Comparison of ENCODE assay signal across 8 mouse cellular contexts in the genomic region with DNA sequence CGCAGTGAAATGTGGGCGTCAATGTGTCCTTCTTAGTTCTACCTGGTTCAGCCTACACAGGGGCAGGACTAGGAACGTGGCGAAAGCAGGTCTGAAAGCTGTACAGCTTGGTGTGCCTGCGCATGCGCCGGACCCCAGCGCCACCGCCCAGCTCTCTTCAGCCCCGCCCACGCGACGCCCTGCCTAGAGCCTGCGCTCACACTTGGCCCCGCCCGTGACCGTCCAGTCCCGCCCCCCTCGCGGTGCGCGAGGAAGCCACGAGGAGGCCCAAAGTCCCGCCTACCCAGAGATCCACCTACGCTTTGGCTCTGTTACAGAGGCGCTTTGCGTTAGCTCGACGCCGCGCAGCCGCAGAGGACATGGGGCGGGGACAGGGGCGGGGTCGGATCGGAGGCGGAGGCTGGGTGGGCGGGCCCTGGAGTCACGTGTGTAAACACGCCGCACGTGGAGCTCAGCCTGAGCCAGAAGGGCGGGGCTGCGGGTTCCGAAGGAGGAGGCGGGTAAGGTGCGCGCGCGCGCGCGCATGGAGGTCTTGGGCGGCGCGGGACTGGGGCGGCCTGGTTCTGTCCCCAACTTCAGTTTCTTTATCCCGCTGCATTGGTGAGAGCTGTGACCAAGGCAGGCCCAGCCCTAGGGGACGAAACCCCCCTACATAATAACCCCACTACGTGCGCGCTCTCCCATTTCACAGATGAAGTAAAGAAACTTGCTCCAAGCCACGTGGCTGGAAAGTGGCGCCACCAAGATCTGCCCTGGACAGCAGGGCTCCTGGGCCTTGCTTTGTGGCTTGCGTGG. TPM values are rescaled to one million over a fixed set of nuclear protein-coding genes. Genes with fewer than 3 reads are reported as not detected.
A peak's percentile ranks its signal among the peaks of the same experiment; 100 is the strongest.
DNase-seq lines count a peak whose midpoint lies in the region; ATAC-seq lines count a peak whose summit lies in the region.

No protein-coding gene starts in this region.

- DNase-seq in c-Kit-negative CD71-positive TER-119-positive erythroid progenitor cells, embryonic 14.5 days (ENCODE audit: low read depth, low spot score): peak; percentile 93
- peak; percentile 98 for DNase-seq in fibroblast of lung, adult 2 months (ENCODE audit: low read depth)
- peak; percentile 100 for DNase-seq in kidney, postnatal 14 days
- DNase-seq in liver, embryonic 13.5 days: peak; percentile 95
- DNase-seq in neural tube, embryonic 10.5 days (ENCODE audit: extremely low spot score, low spot score): peak; percentile 100

- no peaks in the 10 kb centered on the region for H3K36me3 ChIP-seq in heart, embryonic 14.5 days (ENCODE audit: control insufficient read depth, insufficient read depth, low read length)
- no peaks in the 10 kb centered on the region for H3K36me3 ChIP-seq in liver, embryonic 13.5 days
- no peaks in the 10 kb centered on the region for H3K36me3 ChIP-seq in stomach, embryonic 16.5 days (ENCODE audit: control insufficient read depth, insufficient read depth, low read length)

- no peaks in the 10 kb centered on the region for H3K9me3 ChIP-seq in heart, embryonic 14.5 days (ENCODE audit: control insufficient read depth, low read length)
- H3K9me3 ChIP-seq in liver, embryonic 13.5 days (replicated peaks): no peaks in the 10 kb centered on the region
- H3K9me3 ChIP-seq in stomach, embryonic 16.5 days (replicated peaks; ENCODE audit: control insufficient read depth, low read length): no peaks in the 10 kb centered on the region

- H3K27me3 ChIP-seq in heart, embryonic 14.5 days (ENCODE audit: control insufficient read depth, insufficient read depth, low read length): no peaks in the 10 kb centered on the region
- H3K27me3 ChIP-seq in liver, embryonic 13.5 days: peaks cover 4% of the 10 kb centered on the region; the same call in 1 of the 2 replicates
- no peaks in the 10 kb centered on the region for H3K27me3 ChIP-seq in stomach, embryonic 16.5 days (ENCODE audit: control insufficient read depth, insufficient read depth, low read length)

- under 1% methylated on average over 64 of the region's 65 CpGs for WGBS in heart, embryonic 14.5 days
- 0% methylated on average over 65 of the region's 65 CpGs for WGBS in liver, embryonic 13.5 days (ENCODE audit: insufficient replicate concordance)
- under 1% methylated on average over 65 of the region's 65 CpGs for WGBS in stomach, embryonic 16.5 days

- peaks cover 20 to 21% of the 10 kb centered on the region in 2 experiments for H3K4me1 ChIP-seq in heart, embryonic 14.5 days (ENCODE audit: control insufficient read depth in 2 of 2, insufficient read depth in 2 of 2, low read length in 2 of 2)
- H3K4me1 ChIP-seq in liver, embryonic 13.5 days (replicated peaks): peaks cover 32% of the 10 kb centered on the region
- H3K4me1 ChIP-seq in stomach, embryonic 16.5 days (ENCODE audit: control insufficient read depth, insufficient read depth, low read length): peaks cover 18% of the 10 kb centered on the region

- H3K9ac ChIP-seq in heart, embryonic 14.5 days (ENCODE audit: low read length): peak overlapping the region; percentile 69
- peak overlapping the region; percentile 67 for H3K9ac ChIP-seq in liver, embryonic 13.5 days
- peak overlapping the region; percentile 67 for H3K9ac ChIP-seq in stomach, embryonic 16.5 days (ENCODE audit: low read length)

- H3K4me3 ChIP-seq in heart, embryonic 14.5 days (ENCODE audit: control insufficient read depth in 1 of 2, insufficient read depth in 1 of 2, low read depth in 1 of 2, low read length in 2 of 2): peak overlapping the region; percentile 42 to 49
- peak overlapping the region; percentile 59 for H3K4me3 ChIP-seq in liver, embryonic 13.5 days (replicated peaks)
- peak overlapping the region; percentile 54 for H3K4me3 ChIP-seq in stomach, embryonic 16.5 days (replicated peaks; ENCODE audit: low read length)

- H3K4me2 ChIP-seq in heart, embryonic 14.5 days (ENCODE audit: low read length): peak overlapping the region; percentile 77
- peak overlapping the region; percentile 93 for H3K4me2 ChIP-seq in liver, embryonic 13.5 days
- H3K4me2 ChIP-seq in stomach, embryonic 16.5 days (ENCODE audit: low read depth, low read length): peak overlapping the region; percentile 88

- ATAC-seq in CD4-positive, CD25-positive, alpha-beta regulatory T cell, adult 4 months: peak; percentile 86
- peak; percentile 98 for ATAC-seq in heart, embryonic 14.5 days (ENCODE audit: insufficient number of reproducible peaks, insufficient read depth, low FRiP score, low read depth)
- peak; percentile 97 for ATAC-seq in liver, embryonic 13.5 days (ENCODE audit: low read depth)
- peak; percentile 98 for ATAC-seq in stomach, embryonic 16.5 days (ENCODE audit: insufficient read depth, low FRiP score)

- H3K27ac ChIP-seq in heart, embryonic 14.5 days (replicated peaks in 1 of 2; ENCODE audit: control insufficient read depth in 1 of 2, insufficient read depth in 1 of 2, low read depth in 2 of 2, low read length in 2 of 2): peak overlapping the region in 1 of 2 experiments; percentile 33; a peak in 1 of 4 replicates
- H3K27ac ChIP-seq in liver, embryonic 13.5 days: peak overlapping the region; percentile 43
- peak overlapping the region; percentile 58 for H3K27ac ChIP-seq in stomach, embryonic 16.5 days (ENCODE audit: low read length)

RNA-seq across cellular contexts. Expression of a gene that starts 22.4 kb away (rescaled TPM):
- 1 to 10 TPM; 3.3 to 3.5 TPM for polyA plus RNA-seq in CD4-positive, CD25-positive, alpha-beta regulatory T cell, adult 4 months (2017; shearing (Covaris generic))
- 29.2 and 33.2 TPM in 2 replicates for polyA plus RNA-seq in heart, embryonic 14.5 days (2014; fragmentation: Nextera tagmentation; extraction: Ambion mirVana)
- 127 and 132 TPM in 2 replicates for polyA plus RNA-seq in liver, embryonic 13.5 days (2015; fragmentation: Nextera tagmentation; extraction: Ambion mirVana)
- 52.9 and 55.2 TPM in 2 replicates for polyA plus RNA-seq in stomach, embryonic 16.5 days (2015; fragmentation: Nextera tagmentation; extraction: Ambion mirVana)
